Mouse (Mus musculus) testis, adult 2 months (tissue): ENCODE results near the gene Itpk1. TPM values are rescaled to one million over a fixed set of nuclear protein-coding genes. Genes with fewer than 3 reads are reported as not detected.

Experiments used
- H3K27ac ChIP-seq: fragments of 200-500 bp; 2 replicates; pipeline ENCODE4 v1.5.1; 2012; ENCODE audit warnings: low read depth, low read length; ENCODE audit not compliant: control insufficient read depth, insufficient read depth
- H3K27me3 ChIP-seq: fragments of 200-500 bp; 2 replicates; pipeline ENCODE4 v1.6.1; 2012; ENCODE audit warnings: mild to moderate bottlenecking, low read length, moderate library complexity; ENCODE audit not compliant: control insufficient read depth, insufficient read depth
- H3K36me3 ChIP-seq: fragments of 200-500 bp; 2 replicates; pipeline ENCODE4 v1.6.1; 2012; ENCODE audit warnings: mild to moderate bottlenecking, low read length; ENCODE audit not compliant: control insufficient read depth, insufficient read depth
- H3K4me1 ChIP-seq: fragments of 200-500 bp; 2 replicates; pipeline ENCODE4 v1.6.1; 2012; ENCODE audit warnings: low read length; ENCODE audit not compliant: control insufficient read depth, insufficient read depth
- H3K4me3 ChIP-seq: fragments of 200-500 bp; 2 replicates; pipeline ENCODE4 v1.5.1; 2012; ENCODE audit warnings: low read depth, mild to moderate bottlenecking, low read length, moderate library complexity, mixed read lengths; ENCODE audit not compliant: control insufficient read depth
- CTCF ChIP-seq: fragments of 200-500 bp; IDR thresholded peaks from 2 replicates; pipeline ENCODE4 v1.5.1; 2012; ENCODE audit warnings: low read depth, mild to moderate bottlenecking, inconsistent platforms, low read length, moderate library complexity; ENCODE audit not compliant: control insufficient read depth, insufficient read depth, insufficient replicate concordance
- POLR2A ChIP-seq: fragments of 200-500 bp; IDR thresholded peaks from 2 replicates; pipeline ENCODE4 v1.6.1; 2012; ENCODE audit warnings: low read depth, mild to moderate bottlenecking, inconsistent platforms, low read length, moderate library complexity; ENCODE audit not compliant: control insufficient read depth
- polyA plus RNA-seq: library from polyadenylated mRNA; depleted of rRNA; stranded (reverse); fragments of >200 nt; gene quantifications from 2 replicates; pipeline ENCODE4 v1.2.3, GENCODE M21; 2012

Itpk1 gene
- polyA plus RNA-seq, 1 experiment = 32.3 TPM

GRCm38 (mm10) chr12:102628221-102628620, 76.5 kb downstream of the Itpk1 start:
- TF ChIP-seq CTCF (no peak), POLR2A (no peak)
- no peak overlapping the region for H3K4me3 ChIP-seq
- no peaks in the 10 kb centered on the region for H3K27me3 ChIP-seq
- H3K36me3 ChIP-seq = no peaks in the 10 kb centered on the region
- H3K27ac ChIP-seq = no peak overlapping the region
- no peaks in the 10 kb centered on the region for H3K4me1 ChIP-seq

- Histone ChIP-seq H3K27ac (no peak overlapping the region), H3K4me3 (no peak overlapping the region), H3K27me3 (no peaks in the 10 kb centered on the region), H3K36me3 (no peaks in the 10 kb centered on the region), H3K4me1 (no peaks in the 10 kb centered on the region)
- no peak for TF ChIP-seq POLR2A
- no peak for TF ChIP-seq CTCF
Measured at GRCm38 (mm10) chr12:102627545-102627944, 77.2 kb downstream of the Itpk1 start.

GRCm38 (mm10) chr12:102626841-102627240, 77.9 kb downstream of the Itpk1 start:
- Histone ChIP-seq H3K36me3 (no peaks in the 10 kb centered on the region), H3K27me3 (no peaks in the 10 kb centered on the region), H3K27ac (no peak overlapping the region), H3K4me1 (no peaks in the 10 kb centered on the region), H3K4me3 (no peak overlapping the region)
- TF ChIP-seq POLR2A (no peak), CTCF (no peak)

GRCm38 (mm10) chr12:102625717-102626116, 79.0 kb downstream of the Itpk1 start:
- Histone ChIP-seq H3K27me3 (no peaks in the 10 kb centered on the region), H3K4me3 (no peak overlapping the region), H3K4me1 (no peaks in the 10 kb centered on the region), H3K27ac (no peak overlapping the region), H3K36me3 (no peaks in the 10 kb centered on the region)
- TF ChIP-seq POLR2A (no peak), CTCF (no peak)

GRCm38 (mm10) chr12:102625118-102625517, 79.6 kb downstream of the Itpk1 start:
- Histone ChIP-seq H3K4me3 (no peak overlapping the region), H3K27me3 (no peaks in the 10 kb centered on the region), H3K27ac (no peak overlapping the region), H3K4me1 (no peaks in the 10 kb centered on the region), H3K36me3 (no peaks in the 10 kb centered on the region)
- TF ChIP-seq CTCF (no peak), POLR2A (no peak)

- Histone ChIP-seq H3K27ac (no peak overlapping the region), H3K36me3 (no peaks in the 10 kb centered on the region), H3K27me3 (no peaks in the 10 kb centered on the region), H3K4me1 (peaks cover 2% of the 10 kb centered on the region; the same call in 1 of the 2 replicates), H3K4me3 (no peak overlapping the region)
- no peak for TF ChIP-seq POLR2A
- no peak for TF ChIP-seq CTCF
Measured at GRCm38 (mm10) chr12:102623827-102624226, 80.9 kb downstream of the Itpk1 start.

- no peak for TF ChIP-seq CTCF
- no peak for TF ChIP-seq POLR2A
- Histone ChIP-seq H3K4me1 (peaks cover 5% of the 10 kb centered on the region), H3K27ac (no peak overlapping the region), H3K4me3 (no peak overlapping the region), H3K36me3 (no peaks in the 10 kb centered on the region), H3K27me3 (no peaks in the 10 kb centered on the region)
Measured at GRCm38 (mm10) chr12:102622302-102622842, 82.4 kb downstream of the Itpk1 start.

- TF ChIP-seq CTCF (no peak), POLR2A (no peak)
- Histone ChIP-seq H3K4me3 (no peak overlapping the region), H3K4me1 (peaks cover 5% of the 10 kb centered on the region), H3K27me3 (no peaks in the 10 kb centered on the region), H3K27ac (no peak overlapping the region), H3K36me3 (no peaks in the 10 kb centered on the region)
Measured at GRCm38 (mm10) chr12:102621811-102622210, 82.9 kb downstream of the Itpk1 start.
